Mouse (Mus musculus): ENCODE data around the gene Fbxl17. TPM values are rescaled to one million over a fixed set of nuclear protein-coding genes. Genes with fewer than 3 reads are reported as not detected.

The Fbxl17 gene
- total RNA-seq, 2 experiments from 2014 or later = 46.3 to 49.5 TPM

DNA sequence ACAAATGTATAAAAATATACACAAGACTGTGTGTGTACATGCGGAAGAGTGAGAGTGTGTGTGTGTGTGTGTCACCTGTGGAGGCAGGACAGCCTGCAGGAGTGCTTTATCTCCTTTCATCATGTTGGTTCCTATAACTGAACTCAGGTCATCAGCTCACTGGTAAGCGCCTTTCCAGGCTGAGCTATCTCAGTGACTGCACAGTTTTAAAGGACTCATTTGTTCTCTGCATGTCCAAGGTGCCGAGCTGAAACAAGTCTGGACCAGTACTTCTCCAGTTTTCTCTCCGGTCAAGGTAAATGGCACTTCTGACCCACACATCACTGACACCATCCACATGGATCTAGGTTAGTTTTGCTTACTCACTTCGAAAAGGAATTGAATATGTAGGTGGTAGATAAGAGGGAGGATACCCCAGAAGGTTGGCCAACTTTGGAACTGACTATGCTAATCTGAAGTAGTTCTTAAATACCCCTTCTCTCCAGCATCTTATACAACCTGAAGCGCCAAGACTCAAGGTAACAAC is 2.5 kb downstream of the Fbxl17 start:
- TF ChIP-seq CTCF (IDR thresholded peaks at IDR 0.05) = no peak
- Histone ChIP-seq H3K27ac (peak overlapping the region; percentile 99), H3K4me3 (peak overlapping the region; percentile 98)
- intact Hi-C loops (cut with DNase I) = no loop called here
- no peak for DNase-seq

GRCm38 (mm10) chr17:63496153-63496552 is 3.7 kb downstream of the Fbxl17 start:
- peak overlapping the region; percentile 99 for H3K27ac ChIP-seq
- intact Hi-C loops (cut with DNase I) = no loop called here

DNA sequence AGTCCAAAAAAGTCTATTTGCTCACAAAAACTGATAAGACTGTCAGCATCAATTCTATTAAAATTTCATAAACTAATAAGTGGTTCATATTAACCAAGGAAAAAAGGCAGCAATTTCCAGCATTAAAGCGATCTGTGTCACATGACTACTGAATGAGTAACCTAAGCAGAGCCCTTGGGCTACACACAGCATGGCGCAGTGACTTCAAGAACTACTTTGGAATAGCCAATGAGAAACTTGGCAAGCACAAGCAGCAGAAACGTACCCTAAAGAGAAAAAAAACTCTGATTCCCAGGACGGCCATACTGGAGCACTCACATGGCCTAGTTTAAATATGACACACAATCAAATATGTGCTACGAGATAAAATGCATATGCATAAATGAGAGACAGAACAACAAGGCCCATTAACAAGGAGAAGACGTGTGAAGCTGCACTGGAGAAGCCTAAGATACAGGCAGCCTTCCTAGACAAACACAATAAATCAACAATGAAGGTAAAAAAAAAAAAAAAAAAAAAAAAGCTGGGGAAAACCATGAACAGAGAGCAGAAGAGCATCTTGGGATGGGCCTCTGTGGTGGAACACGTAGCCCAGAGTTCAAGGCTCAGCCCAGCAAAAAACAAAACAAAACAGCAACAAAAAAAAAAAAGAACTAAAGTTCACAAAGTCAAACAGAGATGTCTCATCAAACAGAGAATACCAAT is 5.8 kb downstream of the Fbxl17 start:
- no peak overlapping the region for H3K4me3 ChIP-seq
- no peak overlapping the region for H3K27ac ChIP-seq
- intact Hi-C loops (cut with DNase I) = no loop called here
- no peak for TF ChIP-seq CTCF (IDR thresholded peaks at IDR 0.05)
- no peak for DNase-seq

More at GRCm38 (mm10) chr17:63496153-63496552, 3.7 kb downstream of the Fbxl17 start:
- no peak for TF ChIP-seq CTCF (IDR thresholded peaks at IDR 0.05)
- DNase-seq = peak; percentile 29
- H3K4me3 ChIP-seq = peak overlapping the region; percentile 25

DNA sequence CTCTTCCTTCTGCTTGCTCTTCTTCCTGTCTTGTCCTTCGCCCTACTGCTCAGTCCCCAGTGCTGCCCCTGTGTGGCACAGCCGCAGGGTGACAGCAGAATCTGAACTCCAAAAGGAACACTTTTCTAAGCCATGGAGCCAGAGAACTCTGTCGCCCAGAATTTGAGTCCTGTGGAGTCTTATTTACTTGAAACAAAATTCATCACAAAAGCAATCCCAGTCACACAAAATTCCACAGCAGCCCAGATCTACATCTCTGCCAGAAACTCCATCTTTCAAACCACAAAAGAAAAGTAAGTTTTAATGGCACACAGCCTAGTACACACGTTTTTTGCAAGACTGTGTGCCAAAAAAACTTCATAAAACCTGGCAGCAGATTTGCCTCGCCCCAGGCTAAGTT is 6.5 kb downstream of the Fbxl17 start:
- intact Hi-C loops (cut with DNase I) = no loop called here
- Histone ChIP-seq H3K4me3 (peak overlapping the region; percentile 52), H3K27ac (peak overlapping the region; percentile 72)
- peak; percentile 56 for DNase-seq
- peak; percentile 59 for TF ChIP-seq CTCF (IDR thresholded peaks at IDR 0.05)

GRCm38 (mm10) chr17:63492665-63493273 is 7.0 kb downstream of the Fbxl17 start:
- no peak for TF ChIP-seq CTCF (IDR thresholded peaks at IDR 0.05)
- H3K27ac ChIP-seq = peak overlapping the region; percentile 72
- H3K4me3 ChIP-seq = peak overlapping the region; percentile 52
- DNase-seq = no peak
- intact Hi-C loops (cut with DNase I) = no loop called here

DNA sequence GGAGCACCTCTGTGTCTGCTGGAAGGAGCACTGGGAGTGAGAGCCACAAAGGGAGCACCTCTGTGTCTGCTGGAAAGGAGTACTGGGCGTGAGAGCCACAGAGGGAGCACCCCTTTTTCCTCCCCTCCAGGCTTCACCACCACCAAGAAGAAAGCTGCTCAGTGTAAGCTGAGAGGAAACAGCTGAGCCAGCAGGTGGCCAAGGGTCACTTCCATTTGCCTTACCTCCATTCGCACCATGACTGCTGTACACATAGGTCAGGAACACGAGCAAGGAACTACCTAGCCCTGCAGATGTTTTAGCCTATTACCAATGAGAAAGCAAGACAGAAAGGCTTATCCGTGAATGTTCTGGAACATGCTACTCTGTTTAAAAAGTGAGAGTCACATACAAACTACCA is 10.3 kb downstream of the Fbxl17 start:
- no peak for DNase-seq
- no peak overlapping the region for H3K4me3 ChIP-seq
- intact Hi-C loops (cut with DNase I) = no loop called here
- TF ChIP-seq CTCF (IDR thresholded peaks at IDR 0.05) = no peak
- no peak overlapping the region for H3K27ac ChIP-seq

- intact Hi-C loops (cut with DNase I) = loop anchor here (2.0 to 10.0 kb wide), 4 partner anchors 31 to 586 kb away; partner anchors contain the start of gene Efna5
- TF ChIP-seq CTCF (IDR thresholded peaks at IDR 0.05) = peak; percentile 92
These were observed 32.0 kb downstream of the Fbxl17 start for GRCm38 (mm10) chr17:63467866-63468265.

GRCm38 (mm10) chr17:63465239-63465638 is 34.6 kb downstream of the Fbxl17 start:
- Histone ChIP-seq H3K4me3 (no peak overlapping the region), H3K27ac (no peak overlapping the region)
- no peak for DNase-seq
- no peak for TF ChIP-seq CTCF (IDR thresholded peaks at IDR 0.05)
- intact Hi-C loops (cut with DNase I) = loop anchor here (5.0 to 10.0 kb wide), 2 partner anchors 50 to 583 kb away; partner anchors contain the start of gene Efna5

More at GRCm38 (mm10) chr17:63467866-63468265, 32.0 kb downstream of the Fbxl17 start:
- no peak overlapping the region for H3K4me3 ChIP-seq
- no peak overlapping the region for H3K27ac ChIP-seq
- peak; percentile 68 for DNase-seq

- Histone ChIP-seq H3K4me3 (no peak overlapping the region), H3K27ac (peak overlapping the region; percentile 41; the same call in 1 of the 2 replicates)
- no peak for DNase-seq
- TF ChIP-seq CTCF (IDR thresholded peaks at IDR 0.05) = no peak
- intact Hi-C loops (cut with DNase I) = loop anchor here (10.0 kb wide), 1 partner anchor 48 kb away; no protein-coding TSS in a partner anchor
These were observed 37.3 kb downstream of the Fbxl17 start for GRCm38 (mm10) chr17:63462512-63462911.

DNA sequence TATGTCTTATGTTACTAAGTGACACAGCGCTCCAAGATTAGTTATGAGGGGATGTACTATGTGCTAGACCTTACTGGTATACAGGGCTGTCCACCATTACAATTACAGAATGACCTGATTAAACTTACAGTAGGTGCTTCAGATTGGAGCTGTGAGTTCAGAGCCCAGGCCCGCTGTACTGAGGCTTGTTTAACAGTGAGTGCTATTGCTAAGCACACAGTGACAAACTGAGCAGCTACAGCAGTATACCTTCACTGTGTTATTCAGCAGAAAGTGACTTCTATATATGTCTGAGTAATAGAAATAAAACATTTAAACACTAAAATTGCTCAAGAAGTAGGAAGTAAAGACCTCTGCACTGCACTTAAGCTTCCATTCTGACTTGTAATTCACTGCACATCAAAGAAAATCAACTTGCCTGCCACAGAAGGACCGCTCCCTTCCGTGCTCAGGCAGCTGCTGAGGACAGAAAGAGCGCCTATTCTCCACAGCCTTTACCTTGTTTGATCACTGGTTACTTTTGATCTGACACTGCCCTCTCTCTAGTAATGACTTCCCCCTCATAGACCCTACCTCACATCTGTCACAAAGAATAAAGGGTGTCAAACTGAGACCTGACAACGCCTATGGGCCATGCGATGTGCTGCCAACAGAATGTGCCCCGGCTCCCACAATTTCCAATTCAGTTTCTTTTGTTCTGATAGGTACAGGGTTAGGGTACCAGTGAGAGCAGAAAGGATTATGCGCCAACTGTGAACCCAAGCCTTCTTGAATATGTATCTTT is 39.9 kb downstream of the Fbxl17 start:
- Histone ChIP-seq H3K4me3 (no peak overlapping the region), H3K27ac (no peak overlapping the region)
- intact Hi-C loops (cut with DNase I) = loop anchor here (10.0 kb wide), 1 partner anchor 45 kb away; no protein-coding TSS in a partner anchor
- no peak for DNase-seq
- TF ChIP-seq CTCF (IDR thresholded peaks at IDR 0.05) = no peak

- intact Hi-C loops (cut with DNase I) = no loop called here
- DNase-seq = no peak
- Histone ChIP-seq H3K4me3 (no peak overlapping the region), H3K27ac (no peak overlapping the region)
- no peak for TF ChIP-seq CTCF (IDR thresholded peaks at IDR 0.05)
These were observed 41.8 kb downstream of the Fbxl17 start for GRCm38 (mm10) chr17:63458052-63458451.

GRCm38 (mm10) chr17:63451311-63452006 is 48.4 kb downstream of the Fbxl17 start:
- intact Hi-C loops (cut with DNase I) = no loop called here
- H3K27ac ChIP-seq = peak overlapping the region; percentile 35; the same call in 1 of the 2 replicates
- DNase-seq = no peak
- H3K4me3 ChIP-seq = no peak overlapping the region
- TF ChIP-seq CTCF (IDR thresholded peaks at IDR 0.05) = no peak
